Mouse (Mus musculus): ENCODE data around the gene Gas2l1. TPM values are rescaled to one million over a fixed set of nuclear protein-coding genes. Genes with fewer than 3 reads are reported as not detected.

Gas2l1 gene
- total RNA-seq, 2 experiments from 2014 or later = 0.87 to 1.3 TPM

GRCm38 (mm10) chr11:5068126-5068971, 3.2 kb upstream of the Gas2l1 start:
- ATAC-seq (replicated peaks; ENCODE audit: low FRiP score, low TSS enrichment, poor library complexity, severe bottlenecking) = no peak

- no peak for ATAC-seq (replicated peaks; ENCODE audit: low FRiP score, low TSS enrichment, poor library complexity, severe bottlenecking)
These were observed 1.9 kb upstream of the Gas2l1 start for GRCm38 (mm10) chr11:5067063-5067462.

GRCm38 (mm10) chr11:5064282-5065055, 658 bp downstream of the Gas2l1 start:
- ATAC-seq (replicated peaks; ENCODE audit: low FRiP score, low TSS enrichment, poor library complexity, severe bottlenecking) = no peak

GRCm38 (mm10) chr11:5063561-5064281, 1.4 kb downstream of the Gas2l1 start:
- ATAC-seq (replicated peaks; ENCODE audit: low FRiP score, low TSS enrichment, poor library complexity, severe bottlenecking) = no peak

- ATAC-seq (replicated peaks; ENCODE audit: low FRiP score, low TSS enrichment, poor library complexity, severe bottlenecking) = no peak
These were observed 2.1 kb downstream of the Gas2l1 start for GRCm38 (mm10) chr11:5062860-5063505.

- ATAC-seq (replicated peaks; ENCODE audit: low FRiP score, low TSS enrichment, poor library complexity, severe bottlenecking) = no peak
These were observed 2.8 kb downstream of the Gas2l1 start for GRCm38 (mm10) chr11:5062326-5062725.

- 0 out of 2 replicates have a peak, but pooled peaks have one; percentile 19 for ATAC-seq (replicated peaks; ENCODE audit: low FRiP score, low TSS enrichment, poor library complexity, severe bottlenecking)
These were observed 3.6 kb downstream of the Gas2l1 start for GRCm38 (mm10) chr11:5061413-5062139.

- no peak for ATAC-seq (replicated peaks; ENCODE audit: low FRiP score, low TSS enrichment, poor library complexity, severe bottlenecking)
These were observed 4.2 kb downstream of the Gas2l1 start for GRCm38 (mm10) chr11:5060756-5061412.

- ATAC-seq (replicated peaks; ENCODE audit: low FRiP score, low TSS enrichment, poor library complexity, severe bottlenecking) = peak; percentile 23; the same call in 1 of the 2 replicates
These were observed 5.4 kb downstream of the Gas2l1 start for GRCm38 (mm10) chr11:5059704-5060156.

- ATAC-seq (replicated peaks; ENCODE audit: low FRiP score, low TSS enrichment, poor library complexity, severe bottlenecking) = no peak
These were observed 5.9 kb downstream of the Gas2l1 start for GRCm38 (mm10) chr11:5059230-5059629.

- no peak for ATAC-seq (replicated peaks; ENCODE audit: low FRiP score, low TSS enrichment, poor library complexity, severe bottlenecking)
These were observed 6.3 kb downstream of the Gas2l1 start for GRCm38 (mm10) chr11:5058783-5059182.

GRCm38 (mm10) chr11:5057856-5058641, 7.1 kb downstream of the Gas2l1 start, which contains the start of gene Rasl10a:
Gene Rasl10a (plus strand): TSS chr11:5058128.
- ATAC-seq (replicated peaks; ENCODE audit: low FRiP score, low TSS enrichment, poor library complexity, severe bottlenecking) = no peak

- no peak for ATAC-seq (replicated peaks; ENCODE audit: low FRiP score, low TSS enrichment, poor library complexity, severe bottlenecking)
These were observed 7.6 kb downstream of the Gas2l1 start for GRCm38 (mm10) chr11:5057541-5057855.

GRCm38 (mm10) chr11:5057064-5057463, 8.1 kb downstream of the Gas2l1 start:
- no peak for ATAC-seq (replicated peaks; ENCODE audit: low FRiP score, low TSS enrichment, poor library complexity, severe bottlenecking)

GRCm38 (mm10) chr11:5055945-5056938, 8.9 kb downstream of the Gas2l1 start:
- no peak for ATAC-seq (replicated peaks; ENCODE audit: low FRiP score, low TSS enrichment, poor library complexity, severe bottlenecking)

GRCm38 (mm10) chr11:5054874-5055273, 10.3 kb downstream of the Gas2l1 start:
- ATAC-seq (replicated peaks; ENCODE audit: low FRiP score, low TSS enrichment, poor library complexity, severe bottlenecking) = no peak

Data from megakaryocyte-erythroid progenitor cell, adult 5-6 weeks (primary cell).